Mouse (Mus musculus) MEL (cell line): ENCODE results near the gene Defb36. TPM values are rescaled to one million over a fixed set of nuclear protein-coding genes. Genes with fewer than 3 reads are reported as not detected.
A peak's percentile ranks its signal among the peaks of the same experiment; 100 is the strongest.

Experiments
- DNase-seq: peaks from one replicate; pipeline ENCODE4 v3.0.0; 2011; ENCODE audit warnings: low read depth, low spot score
- H3K27ac ChIP-seq: 2 replicates; pipeline ENCODE4 v1.5.1; 2012; ENCODE audit warnings: low read depth, mild to moderate bottlenecking, control low read depth, low read length, moderate library complexity; ENCODE audit not compliant: control insufficient read depth
- H3K27me3 ChIP-seq, 2 experiments: fragments of 150-350 bp in 1 of 2; sonication (generic) in 1 of 2; 2 replicates each; pipeline ENCODE4 v1.6.1; 2012; ENCODE audit warnings: low read length in 2 of 2, mild to moderate bottlenecking in 2 of 2, improper control_type of control experiment in 1 of 2, moderate library complexity in 1 of 2; ENCODE audit not compliant: insufficient read depth in 2 of 2, control insufficient read depth in 1 of 2
- H3K36me3 ChIP-seq, 2 experiments: 2 replicates each; pipeline ENCODE4 v1.6.1; 2012 to 2014; ENCODE audit warnings: low read length in 2 of 2, improper control_type of control experiment in 1 of 2, inconsistent platforms in 1 of 2, mild to moderate bottlenecking in 1 of 2; ENCODE audit not compliant: insufficient read depth in 2 of 2, control insufficient read depth in 1 of 2
- H3K4me1 ChIP-seq, 2 experiments: fragments of 150-350 bp in 1 of 2; sonication (generic) in 1 of 2; 2 replicates each; pipeline ENCODE4 v1.6.1; 2012; ENCODE audit warnings: low read length in 2 of 2, improper control_type of control experiment in 1 of 2, mild to moderate bottlenecking in 1 of 2; ENCODE audit not compliant: insufficient read depth in 2 of 2, control insufficient read depth in 1 of 2
- H3K4me3 ChIP-seq, 2 experiments: fragments of 150-350 bp in 1 of 2; sonication (generic) in 1 of 2; 2 replicates each; pipeline ENCODE4 v1.5.1; 2012; ENCODE audit warnings: low read depth in 2 of 2, low read length in 2 of 2, mild to moderate bottlenecking in 2 of 2, moderate library complexity in 2 of 2, control low read depth in 1 of 2, improper control_type of control experiment in 1 of 2; ENCODE audit not compliant: control insufficient read depth in 1 of 2, insufficient read depth in 1 of 2
- H3K79me2 ChIP-seq: 2 replicates; pipeline ENCODE4 v1.6.1; 2012; ENCODE audit warnings: mild to moderate bottlenecking, low read length, moderate library complexity; ENCODE audit not compliant: control insufficient read depth, poor library complexity, insufficient read depth
- H3K9ac ChIP-seq: 2 replicates; pipeline ENCODE4 v1.6.1; 2012; ENCODE audit warnings: low read depth, mild to moderate bottlenecking, control low read depth, low read length, moderate library complexity; ENCODE audit not compliant: control insufficient read depth, poor library complexity, severe bottlenecking
- H3K9me3 ChIP-seq: fragments of 150-350 bp; sonication (generic); replicated peaks from 2 replicates; pipeline ENCODE4 v1.6.1; 2012; ENCODE audit warnings: mild to moderate bottlenecking, low read length, improper control_type of control experiment, moderate library complexity; ENCODE audit not compliant: insufficient read depth
- CHD1 ChIP-seq: IDR thresholded peaks from 2 replicates; pipeline ENCODE4 v1.6.1; 2012; ENCODE audit warnings: low read depth, mild to moderate bottlenecking, inconsistent platforms, low read length, improper control_type of control experiment
- CHD2 ChIP-seq: IDR thresholded peaks from 2 replicates; pipeline ENCODE4 v1.6.1; 2011; ENCODE audit warnings: low read length, improper control_type of control experiment
- CTCF ChIP-seq, 3 experiments: IDR thresholded peaks in 2 of 3; conservative IDR thresholded peaks in 1 of 3; 2 replicates each; pipeline ENCODE4 v1.5.1; 2011 to 2012; ENCODE audit warnings: low read length in 3 of 3, low read depth in 2 of 3, mild to moderate bottlenecking in 2 of 3, improper control_type of control experiment in 1 of 3, inconsistent platforms in 1 of 3, mixed read lengths in 1 of 3, moderate library complexity in 1 of 3; ENCODE audit not compliant: control insufficient read depth in 1 of 3, insufficient read depth in 1 of 3, poor library complexity in 1 of 3, severe bottlenecking in 1 of 3
- EP300 ChIP-seq, 2 experiments: IDR thresholded peaks; 2 replicates each; pipeline ENCODE4 v1.6.1; 2011; ENCODE audit warnings: improper control_type of control experiment in 2 of 2, low read length in 2 of 2, low read depth in 1 of 2, mild to moderate bottlenecking in 1 of 2
- ETS1 ChIP-seq: IDR thresholded peaks from 2 replicates; pipeline ENCODE4 v1.6.1; 2012; ENCODE audit warnings: low read depth, mild to moderate bottlenecking, inconsistent platforms, low read length, improper control_type of control experiment, moderate library complexity
- GABPA ChIP-seq: IDR thresholded peaks from 2 replicates; pipeline ENCODE4 v1.6.1; 2012; ENCODE audit warnings: low read depth, mild to moderate bottlenecking, inconsistent platforms, low read length, improper control_type of control experiment, moderate library complexity
- GATA1 ChIP-seq: IDR thresholded peaks from 2 replicates; pipeline ENCODE4 v1.6.1; 2011; ENCODE audit warnings: low read depth, low read length, improper control_type of control experiment
- JUND ChIP-seq: IDR thresholded peaks from 2 replicates; pipeline ENCODE4 v1.6.1; 2011; ENCODE audit warnings: low read depth, mild to moderate bottlenecking, improper control_type of control experiment, low read length
- MAX ChIP-seq: IDR thresholded peaks from 2 replicates; pipeline ENCODE4 v1.6.1; 2011; ENCODE audit warnings: low read length, improper control_type of control experiment
- NRF1 ChIP-seq: IDR thresholded peaks from 2 replicates; pipeline ENCODE4 v1.6.1; 2014; ENCODE audit warnings: low read depth, mild to moderate bottlenecking, inconsistent platforms, low read length, improper control_type of control experiment, moderate library complexity; ENCODE audit not compliant: poor library complexity, insufficient read depth, severe bottlenecking
- POLR2AphosphoS5 ChIP-seq: IDR thresholded peaks from 2 replicates; pipeline ENCODE4 v1.6.1; 2012; ENCODE audit warnings: low read depth, borderline replicate concordance, mild to moderate bottlenecking, inconsistent platforms, low read length, moderate library complexity, mixed read lengths
- RAD21 ChIP-seq: IDR thresholded peaks from 2 replicates; pipeline ENCODE4 v1.6.1; 2011; ENCODE audit warnings: mild to moderate bottlenecking, low read depth, low read length, improper control_type of control experiment
- SIN3A ChIP-seq: IDR thresholded peaks from 2 replicates; pipeline ENCODE4 v1.6.1; 2012; ENCODE audit warnings: low read length, improper control_type of control experiment, inconsistent platforms
- SMC3 ChIP-seq: IDR thresholded peaks from 2 replicates; pipeline ENCODE4 v1.6.1; 2011; ENCODE audit warnings: low read depth, low read length, improper control_type of control experiment
- TAL1 ChIP-seq: IDR thresholded peaks from 2 replicates; pipeline ENCODE4 v1.6.1; 2012; ENCODE audit warnings: mild to moderate bottlenecking, inconsistent platforms, low read length, moderate library complexity, mixed read lengths
- TBP ChIP-seq: IDR thresholded peaks from 2 replicates; pipeline ENCODE4 v1.8.0; 2011; ENCODE audit warnings: low read depth, low read length, improper control_type of control experiment
- UBTF ChIP-seq: IDR thresholded peaks from 2 replicates; pipeline ENCODE4 v1.6.1; 2012; ENCODE audit warnings: low read depth, mild to moderate bottlenecking, inconsistent platforms, low read length, improper control_type of control experiment, moderate library complexity, borderline replicate concordance; ENCODE audit not compliant: insufficient read depth
- USF2 ChIP-seq, 2 experiments: IDR thresholded peaks; 2 replicates each; pipeline ENCODE4 v1.6.1; 2011 to 2012; ENCODE audit warnings: improper control_type of control experiment in 2 of 2, low read length in 2 of 2, borderline replicate concordance in 1 of 2, inconsistent platforms in 1 of 2, low read depth in 1 of 2, mild to moderate bottlenecking in 1 of 2; ENCODE audit not compliant: insufficient read depth in 1 of 2
- ZKSCAN1 ChIP-seq: IDR thresholded peaks from 2 replicates; pipeline ENCODE4 v1.6.1; 2012; ENCODE audit warnings: low read depth, mild to moderate bottlenecking, inconsistent platforms, low read length, improper control_type of control experiment, moderate library complexity
- ZMIZ1 ChIP-seq: IDR thresholded peaks from 2 replicates; pipeline ENCODE4 v1.6.1; 2012; ENCODE audit warnings: low read depth, mild to moderate bottlenecking, inconsistent platforms, low read length, improper control_type of control experiment, moderate library complexity
- ZNF384 ChIP-seq: IDR thresholded peaks from 2 replicates; pipeline ENCODE4 v1.6.1; 2012; ENCODE audit warnings: low read depth, mild to moderate bottlenecking, inconsistent platforms, low read length, improper control_type of control experiment
- polyA plus RNA-seq, 2 experiments: library from polyadenylated mRNA; stranded (reverse) in 1 of 2; unstranded in 1 of 2; fragments of >175 nt in 1 of 2; fragments of >200 nt in 1 of 2; gene quantifications; 2 replicates each; pipeline versions ENCODE4 v1.2.1 to v1.2.4; 2012; ENCODE audit warnings: low replicate concordance in 2 of 2, low read depth in 1 of 2; ENCODE audit not compliant: insufficient read length in 2 of 2, insufficient read depth in 1 of 2, missing spikeins in 1 of 2
- total RNA-seq: library from RNA; depleted of rRNA; stranded (reverse); fragments of 300-350 nt; gene quantifications from 2 replicates; pipeline ENCODE4 v1.2.3, GENCODE M21; 2012

Gene Defb36
- total and polyA plus RNA-seq, 3 experiments, result not detected

GRCm38 (mm10) chr2:152653874-152654715 lies 50.0 kb downstream of the Defb36 start:
- Histone ChIP-seq H3K4me1 (peaks cover 0 to 13% of the 10 kb centered on the region in 2 experiments; a peak in 2 of 4 replicates), H3K36me3 (no peaks in the 10 kb centered on the region), H3K27ac (no peak overlapping the region), H3K27me3 (peaks cover 0 to under 1% of the 10 kb centered on the region in 2 experiments; a peak in 1 of 4 replicates), H3K9me3 (no peaks in the 10 kb centered on the region), H3K9ac (no peak overlapping the region), H3K4me3 (no peak overlapping the region), H3K79me2 (no peaks in the 10 kb centered on the region)
- no peak for TF ChIP-seq UBTF
- TF ChIP-seq GATA1, result peak; percentile 68
- peak; percentile 53 for DNase-seq

GRCm38 (mm10) chr2:152657398-152657797 lies 53.3 kb downstream of the Defb36 start:
- peaks cover 0 to 13% of the 10 kb centered on the region in 2 experiments; a peak in 2 of 4 replicates for H3K4me1 ChIP-seq
- no peaks in the 10 kb centered on the region; a peak in 1 of 4 replicates for H3K27me3 ChIP-seq
- no peak overlapping the region for H3K4me3 ChIP-seq
- H3K9ac ChIP-seq, result no peak overlapping the region
- H3K27ac ChIP-seq, result no peak overlapping the region
- no peaks in the 10 kb centered on the region for H3K79me2 ChIP-seq
- DNase-seq, result peak; percentile 19
- TF ChIP-seq SIN3A (no peak), TAL1 (no peak), ZNF384 (no peak), CHD2 (no peak), ZKSCAN1 (no peak), CTCF (IDR thresholded peaks at IDR 0.05 in 2 of 3, conservative IDR thresholded peaks at IDR 0.05 in 1 of 3; ENCODE audit: control insufficient read depth in 1 of 3, insufficient read depth in 1 of 3, low read depth in 2 of 3, low read length in 3 of 3, poor library complexity in 1 of 3, severe bottlenecking in 1 of 3) (peak; percentile 26 to 50 (median 46); a peak in 5 of 6 replicates), SMC3 (peak; percentile 34; the same call in 1 of the 2 replicates), UBTF (no peak), TBP (no peak), MAX (no peak), POLR2AphosphoS5 (no peak), CHD1 (no peak), RAD21 (peak; percentile 14), JUND (no peak), USF2 (IDR thresholded peaks at IDR 0.05; ENCODE audit: borderline replicate concordance in 1 of 2, insufficient read depth in 1 of 2, low read depth in 1 of 2, low read length in 2 of 2) (no peak), ZMIZ1 (no peak), NRF1 (no peak), EP300 (IDR thresholded peaks at IDR 0.05; ENCODE audit: low read depth in 1 of 2, low read length in 2 of 2) (no peak), GABPA (no peak), ETS1 (no peak)
- no peaks in the 10 kb centered on the region for H3K9me3 ChIP-seq
- H3K36me3 ChIP-seq, result no peaks in the 10 kb centered on the region
